Mouse (Mus musculus) E14TG2a.4 (cell line): ENCODE measurements around the gene Kif26b.

Experiments
- CTCF ChIP-seq: conservative IDR thresholded peaks from 2 replicates; pipeline ENCODE4 v1.5.1; 2014; ENCODE audit warnings: low read length
- NANOG ChIP-seq: IDR thresholded peaks from 2 replicates; pipeline ENCODE4 v1.6.1; 2014; ENCODE audit warnings: borderline replicate concordance, low read length, mixed read lengths
- POU5F1 ChIP-seq: IDR thresholded peaks from 2 replicates; pipeline ENCODE4 v1.6.1; 2014; ENCODE audit warnings: low read length, borderline replicate concordance

- TF ChIP-seq CTCF (no peak), NANOG (no peak), POU5F1 (no peak)
Measured at GRCm38 (mm10) chr1:178635470-178635869, 106.5 kb downstream of the Kif26b start.
